Mouse (Mus musculus): Measurements from ENCODE around the gene Fbxo28. TPM values are rescaled to one million over a fixed set of nuclear protein-coding genes. Genes with fewer than 3 reads are reported as not detected.

Gene Fbxo28
- polyA plus RNA-seq (2015; fragmentation: Illumina TruSeq; extraction: RNeasy Lipid Tissue Mini Kit (QIAGEN cat#74804); ENCODE audit: insufficient read depth, low read depth, low replicate concordance) = 3.6 TPM

DNA sequence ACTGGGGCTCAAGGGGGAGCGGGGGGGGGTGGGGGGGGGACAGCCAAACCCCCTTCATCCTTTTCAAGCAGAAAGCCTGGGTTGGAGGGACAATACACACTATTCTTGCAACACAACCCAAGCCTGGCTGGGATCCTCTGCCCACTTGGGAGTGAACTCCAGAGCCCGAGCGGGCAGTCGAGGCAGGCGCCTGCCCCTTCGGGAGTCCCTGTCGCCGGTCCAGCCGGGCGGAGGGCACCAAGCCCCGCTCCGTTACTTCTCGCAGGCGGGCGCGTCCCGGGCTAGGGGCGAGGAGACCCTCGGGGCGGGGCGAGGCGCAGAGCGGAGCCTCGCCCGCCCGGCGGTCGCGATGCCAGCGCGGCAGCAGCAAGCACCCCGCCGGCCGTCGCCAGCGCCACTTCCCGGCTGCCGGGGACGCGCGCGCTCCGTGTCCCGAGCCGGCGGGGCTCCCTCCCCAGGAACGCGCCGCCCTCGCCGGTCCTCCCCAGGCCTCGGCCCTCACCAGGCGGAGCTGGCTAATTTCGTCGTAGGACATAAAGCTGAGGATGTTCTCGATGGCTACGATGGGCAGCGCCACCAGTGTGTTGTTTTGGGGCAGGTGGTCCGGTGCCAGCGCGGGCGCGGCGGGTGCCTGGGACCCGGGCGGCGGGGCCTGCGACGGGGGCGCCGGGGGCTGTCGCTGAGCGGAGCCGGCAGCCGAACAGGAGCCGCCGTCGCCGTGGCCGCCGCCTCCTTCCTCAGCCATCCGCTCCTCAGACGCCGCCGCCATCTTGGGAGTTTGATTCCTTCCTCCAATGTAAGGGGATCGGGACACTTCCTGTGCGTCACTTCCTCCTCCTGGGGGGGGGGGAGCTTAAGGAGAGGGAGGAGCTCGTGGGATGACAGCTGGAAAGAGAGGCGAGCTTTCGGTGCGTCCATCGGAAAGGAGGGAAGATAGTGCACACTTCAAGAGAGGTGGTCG lies at the start of gene Fbxo28:
Gene Fbxo28 (minus strand): TSS at position 809 of the 961 bp plus-strand sequence.

DNA sequence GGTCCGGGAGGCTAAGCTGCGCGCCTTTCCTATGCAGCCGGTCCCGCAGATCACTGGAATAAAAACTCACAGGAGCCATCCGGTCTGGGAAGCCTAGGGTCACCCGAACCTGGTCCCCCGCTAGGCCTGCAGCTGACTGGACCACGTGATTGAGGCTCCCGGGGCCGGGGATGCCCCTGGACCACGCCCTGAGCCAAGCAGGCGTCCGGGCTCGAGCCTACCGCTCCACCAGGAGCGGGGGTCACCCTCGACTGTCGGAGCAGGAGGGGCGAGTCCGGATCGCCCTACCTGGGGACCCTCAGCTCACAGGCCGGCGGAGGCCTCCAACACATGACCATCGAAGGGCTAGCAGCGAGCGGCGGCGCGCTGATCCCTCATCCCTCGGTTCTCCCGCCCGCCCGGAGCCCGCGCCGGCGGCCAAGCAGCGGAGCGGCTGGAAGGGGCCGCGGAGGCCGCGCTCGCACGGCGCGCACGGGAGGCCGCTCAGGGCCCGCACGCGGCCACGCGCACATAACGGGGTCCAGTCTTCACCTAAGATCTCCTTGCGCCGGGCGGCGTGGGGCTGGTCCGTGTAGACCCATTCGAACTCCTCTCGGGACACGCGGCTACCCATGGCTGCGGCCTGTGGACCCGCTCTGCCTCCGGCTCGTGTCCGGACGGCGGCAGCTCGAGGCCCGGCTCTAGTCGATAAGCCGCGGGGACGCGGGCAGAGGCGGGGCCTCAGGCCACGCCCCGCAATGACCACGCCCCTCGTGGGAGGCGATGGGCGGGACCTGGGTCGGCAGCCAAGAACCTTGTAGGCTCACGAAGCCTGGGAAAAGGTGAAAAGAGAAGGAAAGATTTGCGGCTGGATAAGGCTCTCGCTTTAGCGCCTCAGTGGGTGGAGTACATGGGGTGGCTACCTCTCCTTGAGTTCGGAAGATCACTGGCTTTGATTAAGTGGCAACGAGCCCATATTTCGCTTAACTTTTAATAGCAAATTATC lies 59.0 kb downstream of the Fbxo28 start, which contains the start of gene Degs1:
Gene Degs1 (minus strand): TSS at position 714 of the 985 bp plus-strand sequence.

Other genes starting within 250 kb of the Fbxo28 start
- 70.8 TPM for gene Srp9, start 216.9 kb downstream of the Fbxo28 start, polyA plus RNA-seq (2015; fragmentation: Illumina TruSeq; extraction: RNeasy Lipid Tissue Mini Kit (QIAGEN cat#74804); ENCODE audit: insufficient read depth, low read depth, low replicate concordance)
- not detected for gene Vmn1r1, start 177.1 kb downstream of the Fbxo28 start, polyA plus RNA-seq (2015; fragmentation: Illumina TruSeq; extraction: RNeasy Lipid Tissue Mini Kit (QIAGEN cat#74804); ENCODE audit: insufficient read depth, low read depth, low replicate concordance)
- 38.6 TPM for gene Degs1, start 58.8 kb downstream of the Fbxo28 start, polyA plus RNA-seq (2015; fragmentation: Illumina TruSeq; extraction: RNeasy Lipid Tissue Mini Kit (QIAGEN cat#74804); ENCODE audit: insufficient read depth, low read depth, low replicate concordance)
- 4.2 TPM for gene Trp53bp2, start 67.5 kb upstream of the Fbxo28 start, polyA plus RNA-seq (2015; fragmentation: Illumina TruSeq; extraction: RNeasy Lipid Tissue Mini Kit (QIAGEN cat#74804); ENCODE audit: insufficient read depth, low read depth, low replicate concordance)
- gene Capn2, start 176.0 kb upstream of the Fbxo28 start, polyA plus RNA-seq (2015; fragmentation: Illumina TruSeq; extraction: RNeasy Lipid Tissue Mini Kit (QIAGEN cat#74804); ENCODE audit: insufficient read depth, low read depth, low replicate concordance) = 19.9 TPM
- gene Capn8, start 223.4 kb upstream of the Fbxo28 start, polyA plus RNA-seq (2015; fragmentation: Illumina TruSeq; extraction: RNeasy Lipid Tissue Mini Kit (QIAGEN cat#74804); ENCODE audit: insufficient read depth, low read depth, low replicate concordance) = not detected